Mouse (Mus musculus) cerebellum, adult 2 months (tissue): ENCODE measurements around the gene Msi2.

ENCODE experiments used
- CTCF ChIP-seq: fragments of 200-500 bp; IDR thresholded peaks from 2 replicates; pipeline ENCODE4 v1.5.1; 2011; ENCODE audit warnings: low read depth, mild to moderate bottlenecking, control low read depth, low read length, moderate library complexity, borderline replicate concordance; ENCODE audit not compliant: insufficient read depth
- POLR2A ChIP-seq: fragments of 200-500 bp; IDR thresholded peaks from 2 replicates; pipeline ENCODE4 v1.6.1; 2011; ENCODE audit warnings: low read length, control low read depth, borderline replicate concordance; ENCODE audit not compliant: insufficient read depth

GRCm38 (mm10) chr11:88399028-88399427 lies 319.3 kb downstream of the Msi2 start:
- TF ChIP-seq CTCF (no peak), POLR2A (no peak)
